Mouse (Mus musculus) hindbrain, embryonic 10.5 days (tissue): ENCODE data around the gene Ptprj. TPM values are rescaled to one million over a fixed set of nuclear protein-coding genes. Genes with fewer than 3 reads are reported as not detected.
A peak's percentile ranks its signal among the peaks of the same experiment; 100 is the strongest.
"Not testable (repeated sequence)": the region's sequence is repeated elsewhere in the genome, so short reads cannot be mapped to it uniquely, and the experiment has no call there.

ENCODE experiments used
- DNase-seq: peaks from one replicate; pipeline ENCODE4 v3.0.0-alpha.2; 2017; ENCODE audit warnings: low spot score
- H3K27ac ChIP-seq: fragments of 300-500 bp; sonication (generic); 2 replicates; pipeline ENCODE4 v1.5.1; 2016; ENCODE audit warnings: mild to moderate bottlenecking, moderate library complexity
- H3K27me3 ChIP-seq: fragments of 300-500 bp; sonication (generic); 2 replicates; pipeline ENCODE4 v1.6.1; 2016; ENCODE audit warnings: mild to moderate bottlenecking; ENCODE audit not compliant: poor library complexity, insufficient read depth, severe bottlenecking
- H3K36me3 ChIP-seq: fragments of 300-500 bp; sonication (generic); 2 replicates; pipeline ENCODE4 v1.6.1; 2016; ENCODE audit warnings: mild to moderate bottlenecking, moderate library complexity
- H3K4me1 ChIP-seq: fragments of 300-500 bp; sonication (generic); replicated peaks from 2 replicates; pipeline ENCODE4 v1.6.1; 2016; ENCODE audit warnings: mild to moderate bottlenecking
- H3K4me3 ChIP-seq: fragments of 300-500 bp; sonication (generic); 2 replicates; pipeline ENCODE4 v1.5.1; 2016; ENCODE audit warnings: mild to moderate bottlenecking, moderate library complexity
- H3K9me3 ChIP-seq: fragments of 300-500 bp; sonication (generic); 2 replicates; pipeline ENCODE4 v1.6.1; 2016; ENCODE audit warnings: mild to moderate bottlenecking, moderate library complexity
- WGBS: fragments of 180-500 bp; shearing (Covaris S2); methylation state at CpG from one replicate; pipeline ENCODE4 v1.1.7; 2016; 5-methylcytosine and 5-hydroxymethylcytosine counted together
- polyA plus RNA-seq: library from polyadenylated mRNA; unstranded; fragments of >200 nt; fragmentation: Nextera tagmentation; extraction: Ambion mirVana; gene quantifications from 2 replicates; pipeline ENCODE4 v1.2.1, GENCODE M21; 2016

Ptprj gene
- polyA plus RNA-seq, 1 experiment from 2014 or later, result 1.5 TPM

- not testable (repeated sequence) for H3K36me3 ChIP-seq, H3K27ac ChIP-seq, H3K9me3 ChIP-seq, H3K4me3 ChIP-seq, H3K4me1 ChIP-seq, H3K27me3 ChIP-seq
- peak; percentile 6 for DNase-seq
- 25% methylated on average over 4 of the region's 4 CpGs for WGBS
These were observed 138.6 kb downstream of the Ptprj start for GRCm38 (mm10) chr2:90441811-90442210.

- H3K4me3 ChIP-seq, H3K27me3 ChIP-seq, H3K9me3 ChIP-seq, DNase-seq, H3K27ac ChIP-seq, H3K4me1 ChIP-seq, H3K36me3 ChIP-seq: not testable (repeated sequence)
These were observed 140.3 kb downstream of the Ptprj start for GRCm38 (mm10) chr2:90440169-90440568.

- not testable (repeated sequence) for H3K9me3 ChIP-seq, H3K4me1 ChIP-seq, H3K36me3 ChIP-seq, H3K4me3 ChIP-seq, H3K27ac ChIP-seq, H3K27me3 ChIP-seq, DNase-seq
- WGBS, result 83% methylated on average over 1 of the region's 5 CpGs
These were observed 143.0 kb downstream of the Ptprj start for GRCm38 (mm10) chr2:90437453-90437852.

- WGBS, result no CpG with 5 or more reads among the region's 4 CpGs
- not testable (repeated sequence) for H3K36me3 ChIP-seq, H3K27ac ChIP-seq, H3K4me3 ChIP-seq, H3K4me1 ChIP-seq, H3K27me3 ChIP-seq, H3K9me3 ChIP-seq, DNase-seq
These were observed 150.7 kb downstream of the Ptprj start for GRCm38 (mm10) chr2:90429782-90430181.

- H3K27me3 ChIP-seq, H3K4me3 ChIP-seq, H3K9me3 ChIP-seq, DNase-seq, H3K27ac ChIP-seq, H3K36me3 ChIP-seq, H3K4me1 ChIP-seq: not testable (repeated sequence)
- WGBS, result 100% methylated on average over 1 of the region's 11 CpGs
These were observed 151.3 kb downstream of the Ptprj start for GRCm38 (mm10) chr2:90428988-90429717.

- H3K36me3 ChIP-seq, DNase-seq, H3K4me1 ChIP-seq, H3K4me3 ChIP-seq, H3K27me3 ChIP-seq, H3K9me3 ChIP-seq, H3K27ac ChIP-seq: not testable (repeated sequence)
- WGBS, result no CpG with 5 or more reads among the region's 4 CpGs
These were observed 155.5 kb downstream of the Ptprj start for GRCm38 (mm10) chr2:90424937-90425336.

- not testable (repeated sequence) for DNase-seq, H3K36me3 ChIP-seq, H3K9me3 ChIP-seq, H3K4me3 ChIP-seq, H3K27ac ChIP-seq, H3K27me3 ChIP-seq, H3K4me1 ChIP-seq
- WGBS, result 87% methylated on average over 6 of the region's 6 CpGs
These were observed 158.2 kb downstream of the Ptprj start for GRCm38 (mm10) chr2:90422282-90422681.

- WGBS, result 82% methylated on average over 4 of the region's 4 CpGs
- DNase-seq, H3K27me3 ChIP-seq: not testable (repeated sequence)
These were observed 166.2 kb downstream of the Ptprj start for GRCm38 (mm10) chr2:90414110-90414821.

GRCm38 (mm10) chr2:90398633-90399107 lies 181.8 kb downstream of the Ptprj start, which contains the start of gene Olfr1274-ps:
Gene Olfr1274-ps (plus strand): TSS chr2:90398683.
- not testable (repeated sequence) for H3K27me3 ChIP-seq, DNase-seq, H3K4me1 ChIP-seq, H3K36me3 ChIP-seq, H3K27ac ChIP-seq, H3K9me3 ChIP-seq, H3K4me3 ChIP-seq
- WGBS, result 84% methylated on average over 6 of the region's 7 CpGs

More at GRCm38 (mm10) chr2:90414110-90414821, 166.2 kb downstream of the Ptprj start:
- not testable (repeated sequence) for H3K4me1 ChIP-seq, H3K9me3 ChIP-seq, H3K4me3 ChIP-seq, H3K36me3 ChIP-seq, H3K27ac ChIP-seq

Other genes starting within 250 kb of the Ptprj start
- gene Olfr1274-ps, start 182.0 kb downstream of the Ptprj start, polyA plus RNA-seq, result not detected in 2 replicates
- 51.0 and 60.0 TPM in 2 replicates for gene Nup160, start 96.6 kb upstream of the Ptprj start, polyA plus RNA-seq
- 107 and 119 TPM in 2 replicates for gene Fnbp4, start 164.7 kb upstream of the Ptprj start, polyA plus RNA-seq
- 1.1 and 1.5 TPM in 2 replicates for gene Agbl2, start 202.1 kb upstream of the Ptprj start, polyA plus RNA-seq